Mouse (Mus musculus): Measurements from ENCODE around the gene Wdr46. TPM values are rescaled to one million over a fixed set of nuclear protein-coding genes. Genes with fewer than 3 reads are reported as not detected.

The Wdr46 gene
- total and polyA plus RNA-seq, 3 experiments: 39.8 to 72.4 (median 49.7) TPM

- no peaks in the 10 kb centered on the region for H3K79me2 ChIP-seq (replicated peaks; ENCODE audit: control insufficient read depth, extremely low read depth, insufficient read depth, poor library complexity, severe bottlenecking)
- in situ Hi-C loops (cut with MboI; ENCODE audit: low pct_ligation_motif_present, low pct_unique_long_range_greater_than_20kb, low sequenced_read_pairs): loop anchor here (5.0 kb wide), 1 partner anchor 1336 kb away; no protein-coding TSS in a partner anchor
- H3K36me3 ChIP-seq (replicated peaks in 1 of 2; ENCODE audit: control insufficient read depth in 1 of 2, insufficient read depth in 1 of 2, low read length in 1 of 2): peaks cover 40 to 45% of the 10 kb centered on the region in 2 experiments
Observed at GRCm38 (mm10) chr17:33965846-33966550, 25.5 kb downstream of the Wdr46 start.

GRCm38 (mm10) chr17:33968489-33968888 is 28.0 kb downstream of the Wdr46 start:
- Histone ChIP-seq H3K79me2 (replicated peaks; ENCODE audit: control insufficient read depth, extremely low read depth, insufficient read depth, poor library complexity, severe bottlenecking) (no peaks in the 10 kb centered on the region), H3K4me3 (replicated peaks in 1 of 3; ENCODE audit: low read depth in 2 of 3, low read length in 2 of 3, poor library complexity in 1 of 3) (no peak overlapping the region), H3K4me2 (ENCODE audit: insufficient read depth, low read depth, poor library complexity, severe bottlenecking) (0 out of 2 replicates have a peak overlapping the region, but pooled peaks have one; percentile 50), H3K4me1 (ENCODE audit: control insufficient read depth in 1 of 2, insufficient read depth in 2 of 2) (peaks cover 0 to 3% of the 10 kb centered on the region in 2 experiments; a peak in 1 of 4 replicates), H3K9ac (ENCODE audit: insufficient read depth, low read depth) (no peak overlapping the region), H3K9me3 (replicated peaks; ENCODE audit: low read length) (peaks cover 4% of the 10 kb centered on the region), H3K27ac (ENCODE audit: insufficient read depth, low read depth) (no peak overlapping the region), H3K27me3 (replicated peaks) (no peaks in the 10 kb centered on the region), H3K36me3 (replicated peaks in 1 of 2; ENCODE audit: control insufficient read depth in 1 of 2, insufficient read depth in 1 of 2, low read length in 1 of 2) (peaks cover 22 to 26% of the 10 kb centered on the region in 2 experiments)
- TF ChIP-seq POLR2AphosphoS2 (IDR thresholded peaks at IDR 0.05; ENCODE audit: low read depth, low read length): no peak
- TF ChIP-seq MAFK (IDR thresholded peaks at IDR 0.05; ENCODE audit: insufficient replicate concordance, low read length): no peak
- TF ChIP-seq MEF2A (IDR thresholded peaks at IDR 0.05; ENCODE audit: borderline replicate concordance, low read depth, low read length): no peak
- peak; percentile 67 for TF ChIP-seq SMC3 (IDR thresholded peaks at IDR 0.05; ENCODE audit: low read depth, low read length)
- TF ChIP-seq GABPA (IDR thresholded peaks at IDR 0.05; ENCODE audit: insufficient replicate concordance, low read depth, low read length): no peak
- TF ChIP-seq CHD2 (IDR thresholded peaks at IDR 0.05; ENCODE audit: low read length): no peak
- no peak for TF ChIP-seq JUND (conservative IDR thresholded peaks at IDR 0.05; ENCODE audit: low read depth, low read length)
- peak; percentile 58 for TF ChIP-seq RAD21 (IDR thresholded peaks at IDR 0.05; ENCODE audit: low read depth, low read length)
- TF ChIP-seq ELF1 (IDR thresholded peaks at IDR 0.05; ENCODE audit: low read depth, low read length): 0 out of 2 replicates have a peak, but pooled peaks have one; percentile 9
- no peak for TF ChIP-seq MAX (IDR thresholded peaks at IDR 0.05; ENCODE audit: low read length)
- TF ChIP-seq CTCF (conservative IDR thresholded peaks at IDR 0.05 in 1 of 2, IDR thresholded peaks at IDR 0.05 in 1 of 2; ENCODE audit: low read depth in 2 of 2, low read length in 2 of 2): peak; percentile 60 to 68
- TF ChIP-seq TBP (conservative IDR thresholded peaks at IDR 0.05; ENCODE audit: low read depth, low read length): no peak
- TF ChIP-seq JUN (IDR thresholded peaks at IDR 0.05; ENCODE audit: insufficient read depth, low read depth, low read length): no peak
- DNase-seq (ENCODE audit: extremely low read depth): peak; percentile 72
- dilution Hi-C loops (cut with MboI; ENCODE audit: extremely low pct_ligation_motif_present, extremely low pct_unique_long_range_greater_than_20kb, low sequenced_read_pairs) (no loop called here), in situ Hi-C loops (cut with MboI; ENCODE audit: low pct_ligation_motif_present, low pct_unique_long_range_greater_than_20kb, low sequenced_read_pairs) (loop anchor here (5.0 kb wide), 1 partner anchor 1334 kb away; no protein-coding TSS in a partner anchor)

More at GRCm38 (mm10) chr17:33965846-33966550, 25.5 kb downstream of the Wdr46 start:
- no peak overlapping the region for H3K4me2 ChIP-seq (ENCODE audit: insufficient read depth, low read depth, poor library complexity, severe bottlenecking)
- no peak overlapping the region for H3K4me3 ChIP-seq (replicated peaks in 1 of 3; ENCODE audit: low read depth in 2 of 3, low read length in 2 of 3, poor library complexity in 1 of 3)
- dilution Hi-C loops (cut with MboI; ENCODE audit: extremely low pct_ligation_motif_present, extremely low pct_unique_long_range_greater_than_20kb, low sequenced_read_pairs): no loop called here
- H3K4me1 ChIP-seq (ENCODE audit: control insufficient read depth in 1 of 2, insufficient read depth in 2 of 2): peaks cover 0 to 3% of the 10 kb centered on the region in 2 experiments; a peak in 1 of 4 replicates
- no peak overlapping the region for H3K27ac ChIP-seq (ENCODE audit: insufficient read depth, low read depth)
- no peaks in the 10 kb centered on the region for H3K27me3 ChIP-seq (replicated peaks)
- H3K9ac ChIP-seq (ENCODE audit: insufficient read depth, low read depth): no peak overlapping the region
- DNase-seq (ENCODE audit: extremely low read depth): no peak
- peaks cover 4% of the 10 kb centered on the region for H3K9me3 ChIP-seq (replicated peaks; ENCODE audit: low read length)
- no peak for TF ChIP-seq GABPA (IDR thresholded peaks at IDR 0.05; ENCODE audit: insufficient replicate concordance, low read depth, low read length)
- TF ChIP-seq MAX (IDR thresholded peaks at IDR 0.05; ENCODE audit: low read length): no peak
- TF ChIP-seq ZNF384 (IDR thresholded peaks at IDR 0.05; ENCODE audit: low read depth, low read length): no peak
- TF ChIP-seq CHD2 (IDR thresholded peaks at IDR 0.05; ENCODE audit: low read length): no peak
- TF ChIP-seq CTCF (conservative IDR thresholded peaks at IDR 0.05 in 1 of 2, IDR thresholded peaks at IDR 0.05 in 1 of 2; ENCODE audit: low read depth in 2 of 2, low read length in 2 of 2): no peak
- TF ChIP-seq MYC (IDR thresholded peaks at IDR 0.05; ENCODE audit: low read depth, low read length): no peak
- no peak for TF ChIP-seq KAT2A (IDR thresholded peaks at IDR 0.05; ENCODE audit: insufficient replicate concordance, low read length)
